Mouse (Mus musculus) spleen, postnatal 36 days (tissue): ENCODE measurements around the gene Gm6268.

ENCODE experiments used
- DNase-seq, 2 experiments: peaks; one replicate each; pipeline ENCODE4 v3.0.0; 2022; ENCODE audit warnings: low spot score in 2 of 2, mixed read lengths in 1 of 2

The Gm6268 gene

GRCm38 (mm10) chrX:36400980-36401379, at the start of gene Gm6268:
Gene Gm6268 (plus strand): TSS chrX:36401280.
- no peak for DNase-seq

GRCm38 (mm10) chrX:36352446-36352845, 48.6 kb upstream of the Gm6268 start:
- no peak for DNase-seq

- DNase-seq = no peak
Observed at GRCm38 (mm10) chrX:36385340-36385739, 15.7 kb upstream of the Gm6268 start.

GRCm38 (mm10) chrX:36389971-36390370, 11.1 kb upstream of the Gm6268 start:
- DNase-seq = no peak

- no peak for DNase-seq
Observed at GRCm38 (mm10) chrX:36390503-36390902, 10.6 kb upstream of the Gm6268 start.

GRCm38 (mm10) chrX:36392672-36393071, 8.4 kb upstream of the Gm6268 start:
- DNase-seq = no peak

- no peak for DNase-seq
Observed at GRCm38 (mm10) chrX:36393279-36393678, 7.8 kb upstream of the Gm6268 start.

GRCm38 (mm10) chrX:36402316-36402715, 1.2 kb downstream of the Gm6268 start:
- no peak for DNase-seq

- DNase-seq = no peak
Observed at GRCm38 (mm10) chrX:36419153-36419552, 18.1 kb downstream of the Gm6268 start.

- no peak for DNase-seq
Observed at GRCm38 (mm10) chrX:36434993-36435392, 33.9 kb downstream of the Gm6268 start.

GRCm38 (mm10) chrX:36437932-36438331, 36.9 kb downstream of the Gm6268 start:
- no peak for DNase-seq
